Mouse (Mus musculus) myocyte (in vitro differentiated cells): ENCODE measurements around the gene Olfr55.

Source experiments
- E2F4 ChIP-seq: IDR thresholded peaks from one replicate; pipeline ENCODE4 v1.6.1; 2011; ENCODE audit warnings: mild to moderate bottlenecking, control low read depth, moderate library complexity; ENCODE audit not compliant: insufficient read depth
- MAX ChIP-seq: IDR thresholded peaks from one replicate; pipeline ENCODE4 v1.6.1; 2011; ENCODE audit warnings: low read depth, mild to moderate bottlenecking, control low read depth
- MYOD1 ChIP-seq, 3 experiments: IDR thresholded peaks; one replicate each; pipeline ENCODE4 v1.6.1; 2011; ENCODE audit warnings: control low read depth in 2 of 3, low read depth in 2 of 3, mild to moderate bottlenecking in 2 of 3, moderate library complexity in 1 of 3; ENCODE audit not compliant: insufficient read length in 2 of 3, control insufficient read depth in 1 of 3
- POLR2A ChIP-seq: IDR thresholded peaks from one replicate; pipeline ENCODE4 v1.6.1; 2011; ENCODE audit warnings: low read depth, mild to moderate bottlenecking, control low read depth, moderate library complexity; ENCODE audit not compliant: insufficient read length
- POLR2AphosphoS2 ChIP-seq: IDR thresholded peaks from one replicate; pipeline ENCODE4 v1.6.1; 2011; ENCODE audit warnings: low read depth, control low read depth; ENCODE audit not compliant: insufficient read length
- TCF12 ChIP-seq: IDR thresholded peaks from one replicate; pipeline ENCODE4 v1.6.1; 2011; ENCODE audit warnings: mild to moderate bottlenecking, control low read depth; ENCODE audit not compliant: poor library complexity, insufficient read depth, severe bottlenecking
- TCF3 ChIP-seq: IDR thresholded peaks from one replicate; pipeline ENCODE4 v1.6.1; 2011; ENCODE audit warnings: low read depth, control low read depth; ENCODE audit not compliant: insufficient read length
- USF1 ChIP-seq: IDR thresholded peaks from one replicate; pipeline ENCODE4 v1.6.1; 2011; ENCODE audit warnings: low read depth, mild to moderate bottlenecking, control low read depth, moderate library complexity

GRCm38 (mm10) chr17:33221590-33221989 is 53.3 kb downstream of the Olfr55 start, which contains the start of gene Olfr1564:
- no peak for TF ChIP-seq POLR2A
- no peak for TF ChIP-seq POLR2AphosphoS2
- TF ChIP-seq USF1: no peak
- TF ChIP-seq MAX: no peak
- TF ChIP-seq E2F4: no peak
- TF ChIP-seq TCF12: no peak
- TF ChIP-seq TCF3: no peak
- no peak for TF ChIP-seq MYOD1 (IDR thresholded peaks at IDR 0.05; ENCODE audit: control insufficient read depth in 1 of 3, insufficient read length in 2 of 3, low read depth in 2 of 3)
